Mouse (Mus musculus): Measurements from ENCODE around the gene Doc2g.

DNA sequence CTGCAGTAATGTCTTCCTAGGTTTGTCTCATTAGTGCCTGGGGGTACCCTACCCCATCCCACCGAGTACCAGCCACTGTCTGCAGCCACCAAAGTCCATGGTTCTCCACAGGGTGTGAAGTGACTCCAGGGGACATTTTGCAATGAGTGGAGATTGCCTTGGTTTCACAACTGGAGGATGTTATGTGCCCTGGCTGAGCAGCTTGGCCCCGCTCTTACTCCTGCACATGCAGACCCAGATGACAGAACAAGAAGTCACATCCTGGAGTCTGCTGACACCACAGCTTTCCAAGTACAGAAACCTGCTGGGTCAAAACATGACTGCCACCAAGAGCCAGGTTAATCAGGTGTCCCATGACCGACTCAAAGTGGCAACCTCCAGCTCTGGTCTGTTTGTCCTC is 48.1 kb upstream of the Doc2g start:
- no peak for TF ChIP-seq POLR2A (IDR thresholded peaks at IDR 0.05; ENCODE audit: borderline replicate concordance, extremely low read depth, insufficient read depth, insufficient read length, poor library complexity, severe bottlenecking)
- no peak for TF ChIP-seq CTCF (IDR thresholded peaks at IDR 0.05; ENCODE audit: borderline replicate concordance, extremely low read depth, insufficient read depth, insufficient read length)

Data from brain, embryonic 14.5 days (tissue).